Mouse (Mus musculus) ES-E14 (cell line): ENCODE data around the gene Prl2c3.
"Not testable (repeated sequence)": the region's sequence is repeated elsewhere in the genome, so short reads cannot be mapped to it uniquely, and the experiment has no call there.

Experiments used
- CHD2 ChIP-seq: IDR thresholded peaks from 2 replicates; pipeline ENCODE4 v1.6.1; 2014; ENCODE audit warnings: mild to moderate bottlenecking, low read depth, low read length, inconsistent platforms
- ZC3H11A ChIP-seq: IDR thresholded peaks from 2 replicates; pipeline ENCODE4 v1.6.1; 2012; ENCODE audit warnings: low read depth, mild to moderate bottlenecking, inconsistent platforms, low read length, borderline replicate concordance

DNA sequence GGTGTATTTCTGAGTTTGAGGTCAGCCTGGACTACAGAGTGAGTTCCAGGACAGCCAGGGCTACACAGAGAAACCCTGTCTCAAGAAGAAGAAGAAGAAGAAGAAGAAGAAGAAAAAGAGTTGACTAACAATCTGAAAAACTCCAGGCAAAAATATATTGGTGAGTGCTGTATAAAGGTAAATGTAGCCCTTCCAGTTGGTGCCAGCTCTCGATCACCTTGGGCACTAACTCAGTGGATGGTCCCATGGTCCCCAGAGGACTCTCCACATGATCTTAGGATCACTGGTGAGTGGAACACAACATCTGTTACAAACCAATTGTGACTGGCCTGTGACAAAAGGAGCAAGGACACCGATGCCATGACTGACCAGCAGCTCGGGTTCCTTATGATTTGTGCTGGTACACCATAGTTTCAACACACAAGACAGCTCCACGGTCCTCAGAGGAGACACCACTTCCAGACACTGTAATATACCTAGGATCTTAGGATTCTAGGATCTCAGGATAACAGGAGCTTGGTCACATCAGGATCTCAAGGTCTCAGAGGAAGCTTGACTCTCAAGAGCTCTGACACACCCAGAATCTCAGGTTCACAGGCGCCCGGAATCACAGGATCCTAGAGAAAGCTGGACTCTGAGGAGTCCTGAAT lies 30.3 kb downstream of the Prl2c3 start:
- not testable (repeated sequence) for TF ChIP-seq CHD2, ZC3H11A
